Mouse (Mus musculus): Measurements from ENCODE around the gene Rmnd5b. TPM values are rescaled to one million over a fixed set of nuclear protein-coding genes. Genes with fewer than 3 reads are reported as not detected.

Gene Rmnd5b
- polyA plus RNA-seq, 1 experiment from 2014 or later: 77.0 TPM

DNA sequence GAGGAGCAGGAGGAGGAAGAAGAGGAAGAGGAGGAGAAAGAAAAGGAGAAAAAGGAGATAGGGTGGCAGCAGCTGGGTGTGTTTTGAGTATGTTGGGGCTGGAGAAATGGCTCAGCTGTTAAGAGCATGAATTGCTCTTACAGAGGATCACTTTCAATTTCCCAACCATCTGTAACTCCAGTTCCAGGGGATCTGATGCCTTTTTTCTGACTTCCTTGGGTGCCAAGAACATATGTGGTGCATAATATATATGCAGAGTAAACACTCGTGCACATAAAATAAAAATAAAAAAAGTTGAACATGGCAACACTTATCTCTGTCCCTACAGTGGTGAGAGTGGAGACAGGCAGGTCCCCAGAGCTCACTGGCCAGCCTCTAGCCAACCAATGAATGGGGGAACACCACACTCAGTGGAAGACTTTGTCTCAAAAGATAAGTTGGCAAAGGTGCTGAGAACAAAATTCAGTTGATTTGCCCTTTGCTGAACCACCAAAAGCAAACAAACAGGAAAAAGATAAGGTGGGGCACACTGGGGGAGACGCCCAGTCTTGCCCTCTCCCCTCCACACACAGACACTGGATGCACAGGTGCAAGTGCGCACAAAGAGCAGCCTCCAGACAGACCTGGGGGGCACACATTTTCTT lies 26.3 kb downstream of the Rmnd5b start:
- H3K4me2 ChIP-seq (ENCODE audit: low read length): no peak overlapping the region
- peaks cover 13% of the 10 kb centered on the region for H3K36me3 ChIP-seq (ENCODE audit: control insufficient read depth, insufficient read depth, low read length)
- ATAC-seq (no peak), DNase-seq (ENCODE audit: low spot score) (no peak)
- no peak overlapping the region for H3K27ac ChIP-seq (ENCODE audit: low read depth, low read length)
- 87% methylated on average over 3 of the region's 3 CpGs for WGBS
- peaks cover 14% of the 10 kb centered on the region for H3K4me1 ChIP-seq (ENCODE audit: control insufficient read depth, insufficient read depth, low read length)
- H3K9ac ChIP-seq (ENCODE audit: low read length): no peak overlapping the region
- no peaks in the 10 kb centered on the region for H3K27me3 ChIP-seq (replicated peaks; ENCODE audit: control insufficient read depth, insufficient read depth, low read length)
- H3K4me3 ChIP-seq (ENCODE audit: low read depth, low read length): no peak overlapping the region
- no peaks in the 10 kb centered on the region for H3K9me3 ChIP-seq (replicated peaks; ENCODE audit: control insufficient read depth, low read length)

- 9% methylated on average over 15 of the region's 15 CpGs for WGBS
- peak overlapping the region; percentile 98 for H3K4me3 ChIP-seq (ENCODE audit: low read depth, low read length)
- peaks cover 27% of the 10 kb centered on the region for H3K4me1 ChIP-seq (ENCODE audit: control insufficient read depth, insufficient read depth, low read length)
- H3K4me2 ChIP-seq (ENCODE audit: low read length): peak overlapping the region; percentile 79
- no peaks in the 10 kb centered on the region for H3K9me3 ChIP-seq (replicated peaks; ENCODE audit: control insufficient read depth, low read length)
- ATAC-seq (peak; percentile 55), DNase-seq (ENCODE audit: low spot score) (no peak)
- peaks cover 35% of the 10 kb centered on the region for H3K36me3 ChIP-seq (ENCODE audit: control insufficient read depth, insufficient read depth, low read length)
- peak overlapping the region; percentile 100 for H3K9ac ChIP-seq (ENCODE audit: low read length)
- H3K27me3 ChIP-seq (replicated peaks; ENCODE audit: control insufficient read depth, insufficient read depth, low read length): no peaks in the 10 kb centered on the region
- peak overlapping the region; percentile 94 for H3K27ac ChIP-seq (ENCODE audit: low read depth, low read length)
Observed at GRCm38 (mm10) chr11:51607096-51607738, 28.5 kb downstream of the Rmnd5b start.

DNA sequence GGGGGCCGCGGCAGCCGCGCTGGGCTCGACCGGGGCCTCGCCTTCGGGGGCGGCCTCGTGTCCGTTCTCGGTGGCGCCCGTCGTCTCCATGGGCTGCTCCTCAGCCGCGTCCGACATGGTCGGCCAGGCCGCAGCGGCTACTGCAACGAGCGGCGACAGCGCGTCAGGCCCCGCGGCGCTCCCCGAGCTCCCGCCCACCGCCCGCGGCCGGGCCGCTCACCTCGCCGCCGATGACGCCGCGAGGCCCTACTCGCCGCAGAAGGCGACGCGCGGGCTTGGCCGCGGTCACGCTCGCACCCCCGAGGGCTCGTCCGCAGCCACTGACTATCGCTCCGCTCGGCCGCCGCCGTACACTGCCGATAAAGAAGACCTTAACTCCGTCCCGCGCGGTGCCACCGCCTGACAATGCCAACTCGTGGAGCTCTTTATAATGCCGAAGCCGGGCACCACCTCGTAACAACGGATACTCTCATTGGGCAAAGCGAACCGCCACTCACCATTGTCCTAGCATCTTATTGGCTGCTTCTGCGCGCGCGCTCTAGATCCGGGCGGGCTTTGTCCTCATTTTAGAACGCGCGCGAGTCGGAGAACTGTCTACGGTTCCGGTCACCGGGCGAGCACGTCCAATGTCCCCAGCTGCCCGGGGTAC lies 29.1 kb downstream of the Rmnd5b start, which contains the start of gene Hnrnpab:
Gene Hnrnpab (minus strand): TSS at position 401 of the 649 bp plus-strand sequence.
- peaks cover 27% of the 10 kb centered on the region for H3K4me1 ChIP-seq (ENCODE audit: control insufficient read depth, insufficient read depth, low read length)
- peak within 1 kb of the TSS; percentile 95 for H3K4me2 ChIP-seq (ENCODE audit: low read length)
- H3K4me3 ChIP-seq (ENCODE audit: low read depth, low read length): peak within 1 kb of the TSS; percentile 98
- WGBS: under 1% methylated on average over 90 of the region's 91 CpGs
- peak; percentile 99 for DNase-seq (ENCODE audit: low spot score)
- H3K9ac ChIP-seq (ENCODE audit: low read length): peak within 1 kb of the TSS; percentile 100
- peak within 1 kb of the TSS; percentile 94 for H3K27ac ChIP-seq (ENCODE audit: low read depth, low read length)
- ATAC-seq: peak; percentile 97
- H3K36me3 ChIP-seq (ENCODE audit: control insufficient read depth, insufficient read depth, low read length): peaks cover 41% of the 10 kb centered on the region
- H3K27me3 ChIP-seq (replicated peaks; ENCODE audit: control insufficient read depth, insufficient read depth, low read length): no peaks in the 10 kb centered on the region
- no peaks in the 10 kb centered on the region for H3K9me3 ChIP-seq (replicated peaks; ENCODE audit: control insufficient read depth, low read length)

DNA sequence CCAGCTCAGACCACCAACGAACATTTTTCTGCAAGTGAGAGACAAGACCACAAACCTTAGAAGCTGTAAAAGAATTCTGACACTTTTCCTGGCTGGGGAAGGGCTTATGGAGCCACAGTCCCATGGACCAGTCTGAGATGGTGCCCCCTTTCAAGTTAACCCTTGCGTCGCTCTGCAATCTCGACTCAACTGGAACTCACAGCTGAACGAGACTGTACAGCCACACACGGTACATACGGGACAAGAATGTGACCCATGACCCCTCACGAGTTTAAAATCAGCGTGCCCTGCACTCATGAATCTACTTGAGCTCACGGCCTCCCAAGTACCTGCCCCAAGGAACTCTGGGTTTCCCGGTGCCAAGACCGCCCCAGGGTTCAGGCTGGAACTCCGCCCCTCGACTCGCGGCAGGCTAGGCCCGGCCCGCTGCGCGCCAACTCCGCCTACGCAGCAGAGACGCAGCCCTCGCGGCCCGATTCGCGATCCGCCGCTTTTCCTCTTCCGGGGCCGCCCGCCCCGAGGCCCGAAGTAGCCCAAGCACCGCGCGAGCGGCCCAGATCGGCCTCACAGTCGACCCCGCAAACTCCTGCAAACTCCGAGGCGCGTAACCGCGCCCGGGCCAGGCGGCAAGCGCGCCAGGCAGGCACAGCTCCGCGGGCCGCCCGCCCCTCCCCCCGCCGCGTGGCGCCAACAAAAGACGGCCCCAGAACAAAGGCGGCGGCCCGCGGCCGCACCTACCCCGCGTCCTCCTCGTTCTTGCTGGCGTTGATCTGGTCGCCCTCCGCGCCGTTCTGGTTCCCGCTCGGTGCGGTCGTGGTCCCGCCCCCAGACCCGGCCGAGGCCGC lies 29.9 kb downstream of the Rmnd5b start:
- H3K4me1 ChIP-seq (ENCODE audit: control insufficient read depth, insufficient read depth, low read length): peaks cover 27% of the 10 kb centered on the region
- no peaks in the 10 kb centered on the region for H3K9me3 ChIP-seq (replicated peaks; ENCODE audit: control insufficient read depth, low read length)
- no peaks in the 10 kb centered on the region for H3K27me3 ChIP-seq (replicated peaks; ENCODE audit: control insufficient read depth, insufficient read depth, low read length)
- WGBS: under 1% methylated on average over 78 of the region's 81 CpGs
- H3K36me3 ChIP-seq (ENCODE audit: control insufficient read depth, insufficient read depth, low read length): peaks cover 49% of the 10 kb centered on the region
- peak overlapping the region; percentile 95 for H3K4me2 ChIP-seq (ENCODE audit: low read length)
- ATAC-seq: peak; percentile 65
- H3K4me3 ChIP-seq (ENCODE audit: low read depth, low read length): peak overlapping the region; percentile 98
- peak overlapping the region; percentile 94 for H3K27ac ChIP-seq (ENCODE audit: low read depth, low read length)
- DNase-seq (ENCODE audit: low spot score): peak; percentile 83
- H3K9ac ChIP-seq (ENCODE audit: low read length): peak overlapping the region; percentile 100

DNA sequence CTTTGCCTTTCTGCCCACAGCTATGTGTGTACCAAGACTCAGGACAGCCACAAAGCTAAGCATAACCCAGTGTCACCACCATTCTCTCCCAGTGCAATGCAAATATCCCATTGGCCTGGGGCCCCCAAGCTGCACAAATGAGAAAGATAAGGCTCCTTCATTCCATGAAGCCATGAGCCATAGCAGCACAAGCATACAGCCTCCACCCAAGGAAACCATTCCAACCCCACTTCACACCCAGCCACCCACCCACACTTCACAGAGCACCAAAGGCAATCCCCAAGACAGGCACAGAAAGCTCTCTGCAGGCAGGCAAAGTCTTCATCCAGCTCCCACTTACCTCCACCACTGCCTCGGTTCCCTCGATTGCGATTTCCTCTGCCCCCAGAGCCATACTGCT lies 33.4 kb downstream of the Rmnd5b start:
- WGBS: 91% methylated on average over 3 of the region's 3 CpGs
- H3K4me3 ChIP-seq (ENCODE audit: low read depth, low read length): no peak overlapping the region
- no peak overlapping the region for H3K27ac ChIP-seq (ENCODE audit: low read depth, low read length)
- H3K27me3 ChIP-seq (replicated peaks; ENCODE audit: control insufficient read depth, insufficient read depth, low read length): no peaks in the 10 kb centered on the region
- no peak overlapping the region for H3K4me2 ChIP-seq (ENCODE audit: low read length)
- no peak overlapping the region for H3K9ac ChIP-seq (ENCODE audit: low read length)
- peaks cover 24% of the 10 kb centered on the region for H3K4me1 ChIP-seq (ENCODE audit: control insufficient read depth, insufficient read depth, low read length)
- DNase-seq (ENCODE audit: low spot score) (no peak), ATAC-seq (no peak)
- H3K9me3 ChIP-seq (replicated peaks; ENCODE audit: control insufficient read depth, low read length): no peaks in the 10 kb centered on the region
- peaks cover 84% of the 10 kb centered on the region for H3K36me3 ChIP-seq (ENCODE audit: control insufficient read depth, insufficient read depth, low read length)

- Histone ChIP-seq H3K27me3 (replicated peaks; ENCODE audit: control insufficient read depth, insufficient read depth, low read length) (no peaks in the 10 kb centered on the region), H3K9me3 (replicated peaks; ENCODE audit: control insufficient read depth, low read length) (no peaks in the 10 kb centered on the region), H3K9ac (ENCODE audit: low read length) (no peak overlapping the region), H3K27ac (ENCODE audit: low read depth, low read length) (no peak overlapping the region), H3K4me3 (ENCODE audit: low read depth, low read length) (no peak overlapping the region), H3K36me3 (ENCODE audit: control insufficient read depth, insufficient read depth, low read length) (peaks cover 100% of the 10 kb centered on the region), H3K4me1 (ENCODE audit: control insufficient read depth, insufficient read depth, low read length) (no peaks in the 10 kb centered on the region), H3K4me2 (ENCODE audit: low read length) (no peak overlapping the region)
- ATAC-seq (no peak), DNase-seq (ENCODE audit: low spot score) (no peak)
- 77% methylated on average over 2 of the region's 2 CpGs for WGBS
Observed at GRCm38 (mm10) chr11:51597553-51597952, 38.1 kb downstream of the Rmnd5b start.

- H3K4me2 ChIP-seq (ENCODE audit: low read length): no peak overlapping the region
- H3K9ac ChIP-seq (ENCODE audit: low read length): no peak overlapping the region
- no peaks in the 10 kb centered on the region for H3K4me1 ChIP-seq (ENCODE audit: control insufficient read depth, insufficient read depth, low read length)
- no peak for ATAC-seq
- no peak overlapping the region for H3K27ac ChIP-seq (ENCODE audit: low read depth, low read length)
- no peaks in the 10 kb centered on the region for H3K9me3 ChIP-seq (replicated peaks; ENCODE audit: control insufficient read depth, low read length)
- no peak for DNase-seq (ENCODE audit: low spot score)
- WGBS: 97% methylated on average over 1 of the region's 1 CpGs
- H3K4me3 ChIP-seq (ENCODE audit: low read depth, low read length): no peak overlapping the region
- peaks cover 100% of the 10 kb centered on the region for H3K36me3 ChIP-seq (ENCODE audit: control insufficient read depth, insufficient read depth, low read length)
- H3K27me3 ChIP-seq (replicated peaks; ENCODE audit: control insufficient read depth, insufficient read depth, low read length): no peaks in the 10 kb centered on the region
Observed at GRCm38 (mm10) chr11:51595459-51596083, 40.1 kb downstream of the Rmnd5b start.

GRCm38 (mm10) chr11:51594715-51595350 lies 40.9 kb downstream of the Rmnd5b start:
- no peaks in the 10 kb centered on the region for H3K4me1 ChIP-seq (ENCODE audit: control insufficient read depth, insufficient read depth, low read length)
- 73% methylated on average over 3 of the region's 3 CpGs for WGBS

More at GRCm38 (mm10) chr11:51594715-51595350, 40.9 kb downstream of the Rmnd5b start:
- no peak overlapping the region for H3K9ac ChIP-seq (ENCODE audit: low read length)
- DNase-seq (ENCODE audit: low spot score): no peak
- no peaks in the 10 kb centered on the region for H3K27me3 ChIP-seq (replicated peaks; ENCODE audit: control insufficient read depth, insufficient read depth, low read length)
- H3K4me3 ChIP-seq (ENCODE audit: low read depth, low read length): no peak overlapping the region
- no peak for ATAC-seq
- H3K27ac ChIP-seq (ENCODE audit: low read depth, low read length): no peak overlapping the region
- H3K9me3 ChIP-seq (replicated peaks; ENCODE audit: control insufficient read depth, low read length): no peaks in the 10 kb centered on the region
- peaks cover 99% of the 10 kb centered on the region for H3K36me3 ChIP-seq (ENCODE audit: control insufficient read depth, insufficient read depth, low read length)
- H3K4me2 ChIP-seq (ENCODE audit: low read length): no peak overlapping the region

Measured in forebrain, embryonic 14.5 days (tissue).